24 mouse cellular contexts compared by ENCODE assay signal in the genomic region with DNA sequence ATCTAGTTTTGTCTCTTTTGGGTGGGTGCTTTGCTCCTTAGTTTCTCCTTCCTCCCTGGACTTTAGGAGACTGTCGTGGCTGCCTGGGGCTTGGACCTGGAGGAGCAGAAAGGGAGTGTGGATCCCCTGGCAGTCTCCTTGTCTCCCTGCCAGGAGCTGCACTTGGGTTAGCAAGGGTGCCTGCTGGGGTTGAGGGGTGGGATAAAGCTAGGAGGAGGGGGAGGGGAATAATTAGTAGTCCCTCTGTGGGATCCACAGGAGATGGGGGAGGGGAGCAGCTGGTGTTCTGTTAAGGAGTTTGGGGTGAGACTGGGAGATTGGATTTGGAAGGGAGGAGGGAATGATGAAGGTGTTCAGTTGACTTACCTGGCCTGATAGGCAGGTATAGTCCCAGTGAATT.
"Had no signal": no experiment of that assay in that cellular context is flagged by ENCODE, and none has a peak within 500 bp of the region (broad histone marks: within the 10 kb centered on the region; RNA-seq: fewer than 3 reads in every experiment).

No protein-coding gene starts in this region.

- H3K4me3 ChIP-seq: layer of hippocampus, adult 2 months; limb, embryonic 13.5 days; liver, embryonic 12.5 days; liver, embryonic 15.5 days; lung, embryonic 15.5 days; megakaryocyte, embryonic 14.5 days; myocyte; neural tube, embryonic 13.5 days had no signal

- DNase-seq: kidney, adult 2 months; kidney, postnatal 25 days; layer of hippocampus, adult 9-11 months; liver; lung, adult 18-20 months; lung, postnatal 10 days; lung, postnatal 36 days; midbrain, embryonic 14.5 days; right cerebral cortex, adult 18-20 months; right cerebral cortex, postnatal 14 days; right cerebral cortex, postnatal 4 days; thymus, adult 2 months; thymus, postnatal 25 days had no signal

- H3K36me3 ChIP-seq: liver, embryonic 12.5 days; liver, embryonic 15.5 days; lung, embryonic 15.5 days had no signal

- H3K27me3 ChIP-seq: limb, embryonic 13.5 days; liver, embryonic 12.5 days; liver, embryonic 15.5 days; lung, embryonic 15.5 days; megakaryocyte, embryonic 14.5 days; neural tube, embryonic 13.5 days had no signal

- ATAC-seq: intestine, postnatal 0 days; liver, embryonic 12.5 days had no signal

- H3K9ac ChIP-seq: limb, embryonic 13.5 days; liver, embryonic 12.5 days; liver, embryonic 15.5 days; lung, embryonic 15.5 days; neural tube, embryonic 13.5 days had no signal

- H3K27ac ChIP-seq: kidney, postnatal 0 days; layer of hippocampus, adult 2 months; limb, embryonic 13.5 days; liver, embryonic 12.5 days; liver, embryonic 15.5 days; lung, embryonic 15.5 days; neural tube, embryonic 13.5 days; stomach, postnatal 0 days had no signal

- H3K4me2 ChIP-seq: limb, embryonic 13.5 days; liver, embryonic 12.5 days; liver, embryonic 15.5 days; lung, embryonic 15.5 days; neural tube, embryonic 13.5 days had no signal

- H3K4me1 ChIP-seq: limb, embryonic 13.5 days; liver, embryonic 12.5 days; liver, embryonic 15.5 days; lung, embryonic 15.5 days had no signal

- H3K9me3 ChIP-seq: liver, embryonic 12.5 days; liver, embryonic 15.5 days; lung, embryonic 15.5 days; neural tube, embryonic 13.5 days had no signal
